ENCODE assay signal across 8 mouse cellular contexts in genomic region chr2:29624739-29625138, GRCm38 (mm10). TPM values are rescaled to one million over a fixed set of nuclear protein-coding genes. Genes with fewer than 3 reads are reported as not detected.
A peak's percentile ranks its signal among the peaks of the same experiment; 100 is the strongest.
DNase-seq lines count a peak whose midpoint lies in the region; ATAC-seq and TF ChIP-seq lines count a peak whose summit lies in the region.

No protein-coding gene starts in this region.

- peaks cover 6% of the 10 kb centered on the region; the same call in 1 of the 2 replicates for H3K36me3 ChIP-seq in embryonic facial prominence, embryonic 13.5 days
- peaks cover 28% of the 10 kb centered on the region for H3K36me3 ChIP-seq in embryonic facial prominence, embryonic 10.5 days (replicated peaks)
- no peaks in the 10 kb centered on the region for H3K36me3 ChIP-seq in heart, postnatal 0 days (replicated peaks; ENCODE audit: control insufficient read depth, insufficient read depth, low read length)

- no peak for DNase-seq in embryonic facial prominence, embryonic 10.5 days (ENCODE audit: low spot score)
- DNase-seq in brain, adult 2 months (ENCODE audit: low read depth, low spot score) = peak; percentile 89
- peak; percentile 92 for DNase-seq in heart, postnatal 0 days (ENCODE audit: low spot score)
- DNase-seq in kidney, postnatal 4 days = no peak
- no peak for DNase-seq in kidney, adult 8-10 months
- DNase-seq in embryo, embryonic 10.5 days (ENCODE audit: low spot score) = no peak

- 75% methylated on average over 5 of the region's 5 CpGs for WGBS in embryonic facial prominence, embryonic 13.5 days
- 90% methylated on average over 5 of the region's 5 CpGs for WGBS in embryonic facial prominence, embryonic 10.5 days
- 9% methylated on average over 5 of the region's 5 CpGs for WGBS in heart, postnatal 0 days

- H3K9ac ChIP-seq in embryonic facial prominence, embryonic 13.5 days = 0 out of 2 replicates have a peak overlapping the region, but pooled peaks have one; percentile 16
- H3K9ac ChIP-seq in heart, postnatal 0 days (replicated peaks; ENCODE audit: low read depth, low read length) = no peak overlapping the region

- H3K9me3 ChIP-seq in embryonic facial prominence, embryonic 13.5 days = no peaks in the 10 kb centered on the region
- H3K9me3 ChIP-seq in embryonic facial prominence, embryonic 10.5 days = no peaks in the 10 kb centered on the region
- H3K9me3 ChIP-seq in heart, postnatal 0 days (replicated peaks; ENCODE audit: control insufficient read depth, low read length) = no peaks in the 10 kb centered on the region

- peaks cover 50% of the 10 kb centered on the region for H3K4me1 ChIP-seq in embryonic facial prominence, embryonic 13.5 days
- H3K4me1 ChIP-seq in embryonic facial prominence, embryonic 10.5 days = peaks cover 48% of the 10 kb centered on the region
- peaks cover 65% of the 10 kb centered on the region for H3K4me1 ChIP-seq in heart, postnatal 0 days (ENCODE audit: control insufficient read depth, insufficient read depth)

- no peak overlapping the region for H3K4me2 ChIP-seq in embryonic facial prominence, embryonic 13.5 days
- H3K4me2 ChIP-seq in heart, postnatal 0 days (ENCODE audit: low read depth, low read length) = no peak overlapping the region

- no peak overlapping the region for H3K27ac ChIP-seq in embryonic facial prominence, embryonic 13.5 days
- H3K27ac ChIP-seq in embryonic facial prominence, embryonic 10.5 days (replicated peaks) = no peak overlapping the region
- H3K27ac ChIP-seq in heart, postnatal 0 days (ENCODE audit: low read depth) = peak overlapping the region; percentile 69

- no peak for TF ChIP-seq CTCF in heart, postnatal 0 days (IDR thresholded peaks at IDR 0.05; ENCODE audit: low read depth)

- no peak for ATAC-seq in embryonic facial prominence, embryonic 13.5 days (ENCODE audit: insufficient number of reproducible peaks, insufficient read depth, low FRiP score, low TSS enrichment, low read depth)
- peak; percentile 82 for ATAC-seq in heart, postnatal 0 days (ENCODE audit: insufficient read depth, low read depth)
- ATAC-seq in monocyte, adult 5-6 weeks (replicated peaks; ENCODE audit: insufficient number of reproducible peaks, low FRiP score, low TSS enrichment, poor library complexity, severe bottlenecking) = peak; percentile 51

- H3K27me3 ChIP-seq in embryonic facial prominence, embryonic 13.5 days = no peaks in the 10 kb centered on the region
- H3K27me3 ChIP-seq in embryonic facial prominence, embryonic 10.5 days (replicated peaks; ENCODE audit: low read depth, poor library complexity, severe bottlenecking) = no peaks in the 10 kb centered on the region
- H3K27me3 ChIP-seq in heart, postnatal 0 days (ENCODE audit: control insufficient read depth, insufficient read depth, low read length) = no peaks in the 10 kb centered on the region

- H3K4me3 ChIP-seq in embryonic facial prominence, embryonic 13.5 days = no peak overlapping the region
- no peak overlapping the region for H3K4me3 ChIP-seq in embryonic facial prominence, embryonic 10.5 days
- H3K4me3 ChIP-seq in heart, postnatal 0 days (ENCODE audit: low read depth, low read length) = no peak overlapping the region

- TF ChIP-seq EP300 in heart, postnatal 0 days (IDR thresholded peaks at IDR 0.05; ENCODE audit: low read depth) = no peak

RNA-seq across cellular contexts. Expression of gene Rapgef1, which starts 5.2 kb away (rescaled TPM):
- polyA plus RNA-seq in embryonic facial prominence, embryonic 13.5 days (2015; fragmentation: Nextera tagmentation; extraction: Ambion mirVana) = 14.4 and 15.0 TPM in 2 replicates
- polyA plus RNA-seq in embryonic facial prominence, embryonic 10.5 days (2016; fragmentation: Nextera tagmentation; extraction: Ambion mirVana) = 16.5 and 17.3 TPM in 2 replicates
- total RNA-seq in heart, postnatal 0 days (2014; rRNA removed; ENCODE audit: low replicate concordance) = 47.6 and 64.0 TPM in 2 replicates
- 6.7 and 9.0 TPM in 2 replicates for polyA plus RNA-seq in heart, postnatal 0 days (2015; fragmentation: Nextera tagmentation; extraction: Ambion mirVana)
- total RNA-seq in monocyte, adult 5-6 weeks (2017) = 62.3 to 108 TPM (median 83.0 TPM) in 3 replicates

Comparison
In these comparisons a context has a peak if more than half of its experiments do, and no peak if none do; other contexts are left out.
1. DNase-seq: peak in brain, adult 2 months (single experiment) and heart, postnatal 0 days (single experiment); none in embryonic facial prominence, embryonic 10.5 days (single experiment), kidney, postnatal 4 days (0 of 2), kidney, adult 8-10 months (0 of 2) and embryo, embryonic 10.5 days (single experiment).